Mouse (Mus musculus) spleen, adult 2 months (tissue): ENCODE data around the gene Sp1.

Experiments
- CTCF ChIP-seq: fragments of 200-500 bp; IDR thresholded peaks from 2 replicates; pipeline ENCODE4 v1.5.1; 2011; ENCODE audit warnings: mild to moderate bottlenecking, inconsistent platforms; ENCODE audit not compliant: insufficient read depth, insufficient read length, insufficient replicate concordance; ENCODE audit errors: extremely low read depth
- POLR2A ChIP-seq: fragments of 200-500 bp; IDR thresholded peaks from 2 replicates; pipeline ENCODE4 v1.6.1; 2011; ENCODE audit warnings: low read depth, low read length, inconsistent platforms

DNA sequence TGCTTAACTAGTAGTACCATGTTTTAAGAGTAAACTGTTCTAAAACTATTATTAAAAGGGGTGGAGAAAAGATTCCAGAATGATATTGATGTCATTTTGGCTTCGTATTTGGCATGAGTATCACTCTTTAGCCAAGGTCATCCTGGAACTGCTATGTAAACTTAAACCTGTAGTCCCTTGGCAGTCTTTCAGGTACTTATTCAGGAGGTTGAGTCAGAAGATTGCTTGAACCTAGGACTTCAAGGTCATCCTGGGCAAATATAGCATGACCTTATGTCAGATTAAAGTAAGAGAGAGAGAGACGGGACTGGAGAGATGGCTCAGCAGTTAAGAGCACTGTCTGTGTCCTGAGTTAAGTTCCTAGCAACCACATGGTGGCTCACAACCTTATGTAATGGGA is 18.7 kb downstream of the Sp1 start:
- TF ChIP-seq POLR2A = no peak
- no peak for TF ChIP-seq CTCF
